In genomic region chr3:94869011-94869410, GRCm38 (mm10) we compare ENCODE assay signal across 21 mouse cellular contexts.
"Had no signal": no experiment of that assay in that cellular context is flagged by ENCODE, and none has a peak within 500 bp of the region (broad histone marks: within the 10 kb centered on the region; RNA-seq: fewer than 3 reads in every experiment).

No protein-coding gene starts in this region.

- H3K27me3 ChIP-seq: heart, embryonic 13.5 days; heart, embryonic 15.5 days; hindbrain, embryonic 13.5 days; hindbrain, embryonic 15.5 days; limb, embryonic 13.5 days; limb, embryonic 15.5 days had no signal

- H3K4me1 ChIP-seq: heart, embryonic 10.5 days; heart, embryonic 13.5 days; heart, embryonic 15.5 days; hindbrain, embryonic 13.5 days; hindbrain, embryonic 15.5 days; limb, embryonic 13.5 days; limb, embryonic 15.5 days had no signal

- H3K27ac ChIP-seq: heart, embryonic 10.5 days; heart, embryonic 13.5 days; heart, embryonic 15.5 days; hindbrain, embryonic 13.5 days; hindbrain, embryonic 15.5 days; hindbrain, postnatal 0 days; limb, embryonic 13.5 days; limb, embryonic 15.5 days; liver, embryonic 14.5 days had no signal

- H3K4me3 ChIP-seq: heart, embryonic 10.5 days; heart, embryonic 13.5 days; heart, embryonic 15.5 days; hindbrain, embryonic 13.5 days; hindbrain, embryonic 15.5 days; limb, embryonic 13.5 days; limb, embryonic 15.5 days had no signal

- DNase-seq: forebrain, postnatal 0 days; gastrocnemius, postnatal 10 days; gastrocnemius, postnatal 36 days; heart, adult 18-20 months; heart, postnatal 14 days; heart, postnatal 36 days; kidney, adult 18-20 months; kidney, postnatal 14 days; layer of hippocampus, adult 9-11 months; layer of hippocampus, postnatal 36 days; left cerebral cortex, postnatal 4 days; lung, adult 18-20 months had no signal
